Mouse (Mus musculus): Measurements from ENCODE around the gene Dusp8. TPM values are rescaled to one million over a fixed set of nuclear protein-coding genes. Genes with fewer than 3 reads are reported as not detected.
A peak's percentile ranks its signal among the peaks of the same experiment; 100 is the strongest.

Dusp8 gene
- total RNA-seq, 2 experiments from 2014 or later, result 16.8 to 46.3 TPM

DNA sequence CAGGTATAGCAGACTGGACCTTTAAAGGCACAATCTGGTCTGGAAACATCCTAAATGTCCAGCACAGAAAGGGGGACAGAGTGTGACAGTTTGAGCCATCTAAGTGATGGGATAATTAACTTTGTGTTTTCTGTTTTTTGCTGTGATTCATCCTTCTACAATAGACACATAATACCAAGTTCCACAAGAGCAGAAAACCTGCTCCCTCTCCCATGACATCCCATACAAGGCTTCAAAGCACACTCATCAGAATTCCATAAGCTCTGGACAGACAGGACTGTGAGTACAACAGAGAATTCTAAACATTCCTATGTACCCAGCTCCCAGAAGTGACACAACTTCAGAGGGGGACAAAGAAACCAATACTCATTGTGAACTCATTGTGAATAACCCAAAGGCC, 45.1 kb downstream of the Dusp8 start:
- no peak for DNase-seq

DNA sequence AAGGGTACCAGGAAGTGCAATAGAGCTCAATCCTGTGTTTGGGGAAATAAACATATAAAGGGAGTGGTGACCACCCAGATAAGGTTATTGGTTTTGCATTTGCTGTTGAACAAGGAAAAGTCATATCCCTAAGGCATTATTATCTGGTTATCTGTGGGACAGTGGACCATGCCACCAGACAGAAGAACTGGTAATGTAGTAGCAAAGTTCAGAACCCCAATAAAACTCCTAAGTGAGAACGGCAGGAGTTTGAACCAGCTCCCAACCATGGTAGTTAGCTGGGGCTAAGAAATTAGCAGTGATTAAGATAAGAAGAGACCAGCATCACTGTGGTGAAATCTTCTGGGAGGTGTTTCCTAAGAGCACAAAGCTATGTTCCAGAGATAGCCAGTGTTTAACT, 49.7 kb downstream of the Dusp8 start:
- no peak for DNase-seq

DNA sequence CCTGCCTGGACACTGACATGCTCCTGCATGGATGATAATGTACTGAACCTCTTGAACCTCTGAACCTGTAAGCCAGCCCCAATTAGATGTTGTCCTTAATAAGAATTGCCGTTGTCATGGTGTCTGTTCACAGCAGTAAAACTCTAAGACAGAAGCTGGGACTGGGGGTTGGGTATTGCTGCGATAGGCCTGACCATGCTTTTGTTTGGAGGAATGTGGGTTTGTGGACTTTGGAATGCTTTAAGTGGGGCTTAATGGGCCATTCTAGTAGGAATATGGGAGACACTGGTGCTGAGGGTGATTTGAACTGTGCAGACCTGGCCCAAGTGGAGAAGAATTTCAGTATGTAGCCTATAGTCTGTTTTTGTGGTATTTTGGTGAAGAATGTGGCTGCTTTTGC, 50.3 kb downstream of the Dusp8 start:
- DNase-seq, result no peak

DNA sequence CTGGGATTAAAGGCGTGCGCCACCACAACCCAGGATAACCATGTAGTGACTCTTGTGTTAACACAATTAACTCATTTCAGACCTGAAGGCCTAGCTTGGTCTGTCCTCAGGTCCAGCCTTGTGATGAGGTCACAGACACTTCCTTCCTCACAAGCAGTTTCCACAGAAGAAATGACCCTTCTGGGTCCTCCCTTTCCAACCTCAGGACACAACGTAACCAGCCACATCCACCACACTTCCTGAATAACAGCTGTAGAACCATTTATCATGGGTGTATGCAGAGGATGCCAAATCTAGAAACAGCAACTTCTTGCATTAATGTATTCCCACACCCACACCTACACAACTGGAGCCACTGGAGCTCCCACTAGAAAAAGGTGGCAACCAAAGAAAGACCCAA, 54.9 kb downstream of the Dusp8 start:
- DNase-seq, result peak; percentile 31

DNA sequence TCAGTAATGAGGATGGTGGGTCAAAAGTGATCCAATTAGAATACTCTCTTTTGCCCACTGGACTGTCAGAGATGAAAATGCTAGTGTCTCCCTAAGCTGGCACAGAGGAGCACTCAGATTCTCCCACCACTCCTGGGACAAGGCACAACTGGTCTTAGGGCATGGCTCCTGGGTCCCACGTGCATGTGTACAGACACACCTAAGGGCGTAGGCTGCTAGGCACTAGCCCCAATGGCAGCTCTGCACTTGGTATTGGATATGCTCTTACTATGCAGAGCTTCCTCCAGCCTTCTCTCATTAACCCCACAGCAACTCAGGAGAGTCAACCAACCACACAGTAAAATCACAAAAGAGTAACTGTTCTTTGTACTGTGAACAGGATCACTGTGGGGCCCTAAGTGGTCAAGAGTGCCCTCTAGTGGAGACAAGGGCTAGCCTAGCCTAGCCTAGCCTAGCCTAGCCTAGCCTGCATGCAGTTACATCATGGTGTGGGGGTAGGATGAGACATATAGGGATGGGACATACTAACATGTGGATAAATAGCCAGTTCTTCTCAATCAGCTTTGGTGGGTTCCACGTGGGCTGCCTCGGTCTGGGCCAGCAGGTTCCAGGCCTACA, 58.0 kb downstream of the Dusp8 start:
- DNase-seq, result no peak

DNA sequence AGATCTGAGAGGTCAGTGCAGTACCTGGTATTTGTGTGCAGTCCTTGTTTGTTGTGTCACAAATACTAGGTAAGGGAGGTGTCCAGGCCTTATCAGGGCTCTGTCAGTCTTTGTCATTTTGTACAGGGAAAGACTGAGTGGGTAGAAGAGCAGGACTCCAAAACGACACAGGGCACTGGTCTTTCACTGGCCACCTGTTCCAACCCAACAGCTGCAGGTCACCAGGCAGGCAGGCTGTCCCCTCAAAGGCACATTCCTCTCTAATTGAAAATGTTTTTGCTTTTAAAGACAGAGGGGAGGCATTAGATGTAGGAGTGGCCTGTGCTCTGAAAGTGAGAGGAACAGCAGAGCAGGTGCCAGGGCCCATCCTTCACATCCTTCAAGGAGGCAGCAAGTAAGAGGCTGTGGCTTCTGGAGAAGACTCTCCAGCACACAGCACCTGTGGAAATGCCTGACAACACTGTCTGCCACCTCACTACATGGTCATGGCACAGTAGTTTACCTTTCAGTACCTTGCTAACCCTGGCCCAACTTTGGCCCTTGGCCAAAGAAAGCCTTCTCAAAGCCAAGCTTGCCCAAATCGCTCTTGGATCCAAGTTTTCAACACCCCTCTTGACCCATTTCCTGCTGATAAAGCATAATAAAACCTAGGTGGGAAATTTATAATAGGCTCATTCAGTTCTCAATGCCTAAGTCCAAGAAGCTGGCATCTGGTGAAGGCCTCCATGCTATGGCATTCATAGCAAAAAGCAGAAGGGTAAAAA, 60.4 kb downstream of the Dusp8 start:
- DNase-seq, result no peak

DNA sequence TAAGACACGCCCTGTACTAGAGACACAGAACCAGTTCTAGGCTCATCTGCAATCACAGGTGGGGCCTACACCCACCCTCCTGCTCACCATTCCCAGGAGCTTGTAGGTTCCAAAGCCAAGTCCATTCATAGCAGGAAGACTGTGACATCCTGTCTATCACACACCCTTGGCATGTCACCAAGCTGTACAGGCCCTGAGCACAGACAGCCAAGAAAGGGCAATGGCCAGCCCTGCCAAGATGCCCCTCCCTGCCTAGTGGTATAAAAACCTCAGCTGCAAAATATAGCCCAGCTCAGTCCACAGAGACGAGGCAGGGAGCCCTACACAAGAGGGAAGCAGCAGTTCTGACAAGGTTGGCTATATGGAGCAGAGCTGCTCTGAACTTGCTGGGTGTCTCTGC, 61.4 kb downstream of the Dusp8 start:
- DNase-seq, result peak; percentile 78

DNA sequence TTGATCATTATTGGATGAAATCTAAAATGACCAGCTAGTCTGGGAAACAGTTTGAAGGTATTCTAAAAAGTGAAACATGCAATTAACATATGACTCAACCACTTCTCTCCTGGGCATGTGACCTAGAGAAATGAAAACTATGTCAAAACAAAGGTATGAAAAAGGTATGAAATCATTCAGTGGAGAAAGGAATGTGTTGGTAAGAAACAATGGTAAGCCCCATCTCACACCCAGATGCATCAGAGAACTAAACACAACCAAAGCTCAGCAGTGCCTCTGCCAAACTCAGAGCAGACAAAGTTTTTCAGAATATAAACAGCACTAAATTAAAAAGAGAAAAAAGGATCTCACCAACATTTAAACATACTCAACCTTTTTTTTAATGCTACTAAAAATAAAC, 65.6 kb downstream of the Dusp8 start:
- DNase-seq, result no peak

Other genes with a start within 250 kb of the Dusp8 start
- 10 to 100 TPM; 26.3 to 28.5 TPM for gene Tollip, start 177.3 kb downstream of the Dusp8 start, total RNA-seq (2021)
- under 1 TPM; 0.11 to 0.26 TPM for gene Brsk2, start 146.1 kb downstream of the Dusp8 start, total RNA-seq (2021)
- gene Mob2, start 34.8 kb downstream of the Dusp8 start, total RNA-seq (2021), result 10 to 100 TPM; 37.8 to 42.9 TPM
- not detected for gene Gm45618, start 24.9 kb upstream of the Dusp8 start, total RNA-seq (2021)
- gene Gm39115, start 40.2 kb upstream of the Dusp8 start, total RNA-seq (2021), result not detected
- gene Gm45337, start 48.8 kb upstream of the Dusp8 start, total RNA-seq (2021), result not detected
- not detected for gene Gm29735, start 61.3 kb upstream of the Dusp8 start, total RNA-seq (2021)
- gene Gm4553, start 69.9 kb upstream of the Dusp8 start, total RNA-seq (2021), result not detected
- gene Krtap5-2, start 80.2 kb upstream of the Dusp8 start, total RNA-seq (2021), result not detected
- not detected for gene Gm10153, start 94.5 kb upstream of the Dusp8 start, total RNA-seq (2021)
- not detected for gene Krtap5-3, start 105.5 kb upstream of the Dusp8 start, total RNA-seq (2021)
- not detected for gene Gm7579, start 116.0 kb upstream of the Dusp8 start, total RNA-seq (2021)
- not detected for gene Krtap5-5, start 134.1 kb upstream of the Dusp8 start, total RNA-seq (2021)
- gene Gm40460, start 145.2 kb upstream of the Dusp8 start, total RNA-seq (2021), result not detected
- not detected for gene Gm2431, start 162.5 kb upstream of the Dusp8 start, total RNA-seq (2021)
- not detected for gene Gm4559, start 178.5 kb upstream of the Dusp8 start, total RNA-seq (2021)
- not detected for gene Krtap5-1, start 201.3 kb upstream of the Dusp8 start, total RNA-seq (2021)
- not detected for gene Krtap5-4, start 207.7 kb upstream of the Dusp8 start, total RNA-seq (2021)